Mouse (Mus musculus) neural tube, embryonic 15.5 days (tissue): ENCODE measurements at regions not wholly inside any gene's neighbourhood (a gene's known extent, or its start where the extent isn't known, plus 50 kb on each side); places are given as distances from the start of the nearest gene placed in this dataset.

ENCODE experiments used
- ATAC-seq: fragments of 200-750 bp; cut with Nextera tagmentation; 2 replicates; pipeline ENCODE4 v1.8.0; 2017; ENCODE audit warnings: mild to moderate bottlenecking, moderate TSS enrichment, moderate library complexity; ENCODE audit not compliant: low FRiP score
- H3K27ac ChIP-seq: fragments of 300-500 bp; sonication (generic); replicated peaks from 2 replicates; pipeline ENCODE4 v1.5.1; 2015; ENCODE audit warnings: mild to moderate bottlenecking, inconsistent platforms
- H3K27me3 ChIP-seq: fragments of 300-500 bp; sonication (generic); replicated peaks from 2 replicates; pipeline ENCODE4 v1.6.1; 2015; ENCODE audit warnings: inconsistent platforms
- H3K36me3 ChIP-seq: fragments of 300-500 bp; sonication (generic); 2 replicates; pipeline ENCODE4 v1.6.1; 2015; ENCODE audit warnings: inconsistent platforms
- H3K4me1 ChIP-seq: fragments of 300-500 bp; sonication (generic); 2 replicates; pipeline ENCODE4 v1.6.1; 2015; ENCODE audit warnings: inconsistent platforms
- H3K4me2 ChIP-seq: fragments of 300-500 bp; sonication (generic); 2 replicates; pipeline ENCODE4 v1.6.1; 2015; ENCODE audit warnings: inconsistent platforms, mild to moderate bottlenecking, moderate library complexity
- H3K4me3 ChIP-seq: fragments of 300-500 bp; sonication (generic); replicated peaks from 2 replicates; pipeline ENCODE4 v1.5.1; 2015; ENCODE audit warnings: mild to moderate bottlenecking, inconsistent platforms
- H3K9ac ChIP-seq: fragments of 300-500 bp; sonication (generic); replicated peaks from 2 replicates; pipeline ENCODE4 v1.6.1; 2015; ENCODE audit warnings: mild to moderate bottlenecking, inconsistent platforms
- H3K9me3 ChIP-seq: fragments of 300-500 bp; sonication (generic); replicated peaks from 2 replicates; pipeline ENCODE4 v1.6.1; 2016; ENCODE audit warnings: inconsistent platforms
- WGBS: fragments of 180-500 bp; shearing (Covaris S2); methylation state at CpG from one replicate; pipeline ENCODE4 v1.1.7; 2015; ENCODE audit warnings: mixed read lengths; 5-methylcytosine and 5-hydroxymethylcytosine counted together

GRCm38 (mm10) chr9:43469215-43469614 lies 158.6 kb downstream of the Trim29 start:
- Histone ChIP-seq H3K4me2 (no peak overlapping the region), H3K27me3 (no peaks in the 10 kb centered on the region), H3K4me1 (peaks cover 13% of the 10 kb centered on the region), H3K9ac (no peak overlapping the region), H3K27ac (no peak overlapping the region), H3K36me3 (no peaks in the 10 kb centered on the region), H3K9me3 (no peaks in the 10 kb centered on the region), H3K4me3 (no peak overlapping the region)
- WGBS, result 89% methylated on average over 10 of the region's 10 CpGs
- no peak for ATAC-seq

GRCm38 (mm10) chr9:43472231-43472630 lies 161.6 kb downstream of the Trim29 start:
- 64% methylated on average over 2 of the region's 2 CpGs for WGBS
- Histone ChIP-seq H3K9ac (no peak overlapping the region), H3K4me3 (no peak overlapping the region), H3K36me3 (no peaks in the 10 kb centered on the region), H3K9me3 (no peaks in the 10 kb centered on the region), H3K27ac (no peak overlapping the region), H3K4me1 (peaks cover 13% of the 10 kb centered on the region), H3K27me3 (no peaks in the 10 kb centered on the region), H3K4me2 (no peak overlapping the region)
- ATAC-seq, result no peak; the same call in 1 of the 2 replicates

- Histone ChIP-seq H3K4me2 (no peak overlapping the region), H3K27ac (no peak overlapping the region), H3K36me3 (no peaks in the 10 kb centered on the region), H3K4me3 (no peak overlapping the region), H3K9me3 (no peaks in the 10 kb centered on the region), H3K4me1 (peaks cover 13% of the 10 kb centered on the region), H3K27me3 (no peaks in the 10 kb centered on the region), H3K9ac (no peak overlapping the region)
- 81% methylated on average over 1 of the region's 1 CpGs for WGBS
- 0 out of 2 replicates have a peak, but pooled peaks have one; percentile 11 for ATAC-seq
Observed at GRCm38 (mm10) chr9:43473164-43473563, 162.5 kb downstream of the Trim29 start.

DNA sequence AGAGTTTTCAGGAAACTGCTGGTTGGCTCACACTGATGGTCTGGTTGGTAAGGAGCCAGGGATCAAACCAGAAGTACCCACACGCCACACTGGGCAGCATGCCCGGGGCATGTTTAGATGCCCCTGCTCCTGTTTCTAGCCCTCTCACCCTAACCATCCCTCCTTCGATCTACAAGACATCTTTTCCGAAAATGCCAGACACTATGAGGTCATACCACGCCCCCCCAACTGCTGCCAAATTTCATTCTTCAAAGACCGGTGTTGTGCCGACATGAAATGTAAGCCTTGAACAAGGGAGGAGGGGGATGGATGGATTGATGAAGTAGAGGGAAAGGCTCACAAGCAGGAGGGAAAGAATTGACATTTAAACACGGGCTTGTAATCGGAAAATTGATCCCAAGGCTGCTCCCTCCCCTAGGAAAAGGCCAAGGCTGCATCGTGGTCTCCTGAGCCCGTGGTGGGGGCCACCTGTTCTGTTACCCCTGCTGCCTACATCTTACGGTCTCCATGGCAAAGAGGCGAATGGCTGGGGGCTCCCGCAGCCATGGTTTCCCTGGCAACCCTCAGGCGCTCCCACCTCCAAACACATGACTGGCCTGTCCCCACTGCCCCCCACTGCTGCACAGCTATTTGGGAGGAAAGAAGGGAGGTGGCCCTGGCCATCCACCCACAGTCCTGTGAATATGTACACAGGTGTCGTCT lies 163.1 kb downstream of the Trim29 start:
- 0 out of 2 replicates have a peak, but pooled peaks have one; percentile 28 for ATAC-seq
- Histone ChIP-seq H3K4me2 (no peak overlapping the region), H3K36me3 (no peaks in the 10 kb centered on the region)

DNA sequence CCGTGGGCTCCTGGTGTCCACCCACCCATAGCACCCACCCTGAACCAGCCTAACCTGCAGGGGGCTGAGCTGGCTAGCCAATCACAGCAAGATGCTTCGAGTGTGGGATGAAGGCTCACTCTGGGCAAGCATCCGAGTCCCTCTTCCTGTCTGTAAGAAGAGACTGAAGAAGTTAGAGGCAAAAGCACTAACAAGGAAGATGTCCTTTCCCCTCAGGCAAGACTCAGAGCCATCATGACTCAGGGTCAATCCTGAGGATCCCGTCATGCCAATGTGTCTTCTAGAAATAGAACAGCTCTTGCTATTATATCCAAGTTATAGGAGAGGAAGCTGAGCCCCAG lies 163.6 kb downstream of the Trim29 start:
- no peak overlapping the region for H3K4me2 ChIP-seq
- H3K36me3 ChIP-seq, result no peaks in the 10 kb centered on the region
- peaks cover 13% of the 10 kb centered on the region for H3K4me1 ChIP-seq
- no peak overlapping the region for H3K27ac ChIP-seq
- H3K9me3 ChIP-seq, result no peaks in the 10 kb centered on the region
- H3K4me3 ChIP-seq, result no peak overlapping the region
- 67% methylated on average over 4 of the region's 4 CpGs for WGBS
- no peaks in the 10 kb centered on the region for H3K27me3 ChIP-seq
- no peak for ATAC-seq
- no peak overlapping the region for H3K9ac ChIP-seq

More for the DNA sequence above, 163.1 kb downstream of the Trim29 start:
- no peak overlapping the region for H3K9ac ChIP-seq
- H3K4me1 ChIP-seq, result peaks cover 13% of the 10 kb centered on the region
- 55% methylated on average over 16 of the region's 16 CpGs for WGBS
- H3K9me3 ChIP-seq, result no peaks in the 10 kb centered on the region
- H3K4me3 ChIP-seq, result no peak overlapping the region
- no peaks in the 10 kb centered on the region for H3K27me3 ChIP-seq
- H3K27ac ChIP-seq, result no peak overlapping the region

DNA sequence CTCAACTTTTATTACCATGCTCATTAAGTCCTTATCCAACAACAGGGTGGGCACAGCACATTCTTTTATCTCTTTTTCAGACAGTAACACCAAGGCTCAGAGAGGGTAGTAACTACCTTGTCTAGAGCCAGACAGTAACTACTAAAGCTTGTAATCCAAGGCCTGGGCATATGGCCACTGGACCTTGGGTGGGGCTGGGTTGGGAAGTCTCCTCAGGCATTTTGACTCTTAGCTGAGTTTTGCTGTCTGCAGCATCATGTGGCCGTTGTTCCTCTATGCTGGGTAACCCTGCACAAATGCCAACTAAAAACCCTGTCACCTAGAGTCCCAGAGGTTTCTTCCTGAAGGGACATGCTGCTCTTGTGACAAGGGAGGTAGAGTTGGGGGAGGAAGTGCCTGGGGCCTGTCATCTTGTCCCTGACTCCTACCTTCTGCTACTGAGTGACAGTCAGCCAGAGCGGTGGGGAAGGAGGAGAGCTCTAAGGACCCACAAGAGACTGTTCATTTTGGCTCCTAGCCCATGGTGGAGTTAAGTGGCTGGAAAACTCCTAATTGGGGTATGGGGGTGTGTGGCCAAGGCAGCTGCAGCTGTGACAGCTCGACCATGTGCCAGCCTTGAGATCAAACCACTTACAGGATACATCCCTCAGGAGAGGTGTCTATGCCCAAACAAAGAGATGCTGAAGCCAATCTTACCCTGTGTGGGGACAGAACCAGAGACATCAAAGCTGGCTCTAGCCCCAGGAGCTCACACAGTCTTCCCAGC lies 170.4 kb downstream of the Trim29 start:
- no peaks in the 10 kb centered on the region for H3K36me3 ChIP-seq
- H3K27me3 ChIP-seq, result no peaks in the 10 kb centered on the region
- H3K4me2 ChIP-seq, result no peak overlapping the region
- 36% methylated on average over 3 of the region's 3 CpGs for WGBS
- no peak overlapping the region for H3K4me3 ChIP-seq
- ATAC-seq, result no peak
- no peak overlapping the region for H3K27ac ChIP-seq
- H3K9ac ChIP-seq, result no peak overlapping the region
- H3K9me3 ChIP-seq, result no peaks in the 10 kb centered on the region
- H3K4me1 ChIP-seq, result peaks cover 15% of the 10 kb centered on the region

DNA sequence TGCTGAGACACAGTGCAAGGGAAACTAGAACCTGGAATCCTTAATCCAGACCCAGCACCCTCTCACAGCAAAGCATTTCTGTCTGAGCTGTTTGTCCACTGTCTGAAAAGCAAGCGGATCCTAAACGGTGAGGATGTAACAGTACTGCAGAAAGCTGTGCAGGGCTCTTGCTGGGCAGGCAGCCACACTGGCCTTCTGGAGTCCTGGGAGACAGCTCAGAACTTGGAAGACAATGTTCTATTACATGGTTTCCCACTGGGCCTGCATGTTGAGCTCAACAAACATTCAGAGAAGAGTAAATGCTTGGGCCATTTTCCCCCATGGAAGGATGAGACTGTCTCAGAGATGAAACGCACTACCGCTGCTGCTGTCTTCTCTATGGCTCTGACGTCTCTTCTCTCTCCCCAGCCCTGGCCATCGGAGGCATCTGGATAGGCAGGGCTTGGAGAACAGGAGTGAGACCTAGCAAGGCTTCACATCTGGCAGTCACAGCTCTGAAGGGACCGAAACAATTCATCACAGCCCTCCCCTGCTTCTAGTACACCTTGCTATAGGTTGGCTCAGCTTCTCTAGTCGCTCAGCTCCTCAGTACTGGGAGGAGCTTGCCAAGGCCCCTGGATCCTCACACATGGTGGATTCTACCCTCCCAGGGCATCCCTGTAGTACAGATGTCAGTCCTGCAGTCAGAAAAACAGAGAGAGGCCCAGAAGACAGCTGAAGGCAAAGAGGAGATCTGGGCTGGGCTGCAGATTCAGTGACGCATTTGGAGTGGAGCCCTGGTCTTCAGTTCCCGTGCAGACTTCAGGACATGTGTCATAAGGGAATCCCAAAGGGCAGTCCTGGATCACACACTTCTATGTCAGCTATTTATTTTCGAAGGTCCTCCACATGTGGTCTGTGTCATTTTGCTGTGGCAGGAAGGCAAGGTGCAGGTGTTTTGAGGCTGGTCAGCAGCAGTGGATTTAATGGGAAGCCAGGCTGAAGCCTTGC lies 171.7 kb downstream of the Trim29 start:
- no peak overlapping the region for H3K27ac ChIP-seq
- H3K4me2 ChIP-seq, result no peak overlapping the region
- ATAC-seq, result no peak
- H3K9me3 ChIP-seq, result no peaks in the 10 kb centered on the region
- peaks cover 15% of the 10 kb centered on the region for H3K4me1 ChIP-seq
- H3K36me3 ChIP-seq, result no peaks in the 10 kb centered on the region
- H3K9ac ChIP-seq, result no peak overlapping the region
- no peak overlapping the region for H3K4me3 ChIP-seq
- H3K27me3 ChIP-seq, result no peaks in the 10 kb centered on the region
- 67% methylated on average over 11 of the region's 11 CpGs for WGBS

DNA sequence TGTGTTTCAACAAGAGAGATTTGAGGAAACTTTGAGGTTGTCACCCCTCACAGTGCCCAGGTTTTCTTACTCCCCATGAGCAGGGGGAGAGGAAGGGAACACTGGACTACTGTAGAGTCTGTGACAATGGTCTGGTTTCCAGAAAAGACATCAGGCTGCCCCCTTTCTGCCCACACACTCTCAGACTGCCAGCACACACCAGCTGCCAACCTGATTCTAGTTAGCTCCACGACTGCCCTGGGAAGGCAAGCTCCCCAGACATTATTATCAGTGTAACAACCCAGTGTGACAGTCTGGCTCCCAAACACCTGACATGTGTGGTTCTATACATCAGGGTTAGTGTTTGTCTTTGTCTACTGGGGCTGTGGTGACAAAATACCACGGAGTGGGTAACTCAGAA lies 172.5 kb downstream of the Trim29 start:
- 60% methylated on average over 2 of the region's 2 CpGs for WGBS
- H3K36me3 ChIP-seq, result no peaks in the 10 kb centered on the region

DNA sequence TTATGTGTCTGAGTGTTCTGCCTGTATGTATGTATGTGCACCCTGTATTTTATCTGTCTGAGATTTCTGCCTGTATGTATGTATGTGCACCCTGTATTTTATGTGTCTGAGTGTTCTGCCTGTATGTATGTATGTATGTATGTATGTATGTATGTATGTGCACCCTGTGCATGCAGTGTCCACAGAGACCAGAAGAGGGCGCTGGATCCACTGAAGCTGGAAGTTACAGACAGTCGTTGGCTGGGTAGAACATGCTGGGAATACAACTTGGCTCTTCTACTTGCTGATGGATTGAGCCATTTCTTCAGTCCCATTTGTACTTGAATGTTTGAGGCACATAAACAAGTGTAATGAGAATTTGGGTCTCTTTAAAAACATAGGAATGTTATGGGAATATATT lies 173.3 kb downstream of the Trim29 start:
- no peak for ATAC-seq
- 85% methylated on average over 2 of the region's 2 CpGs for WGBS
- no peak overlapping the region for H3K9ac ChIP-seq
- peaks cover 15% of the 10 kb centered on the region for H3K4me1 ChIP-seq
- no peak overlapping the region for H3K4me3 ChIP-seq
- no peak overlapping the region for H3K27ac ChIP-seq
- no peak overlapping the region for H3K4me2 ChIP-seq
- no peaks in the 10 kb centered on the region for H3K36me3 ChIP-seq
- H3K9me3 ChIP-seq, result no peaks in the 10 kb centered on the region
- no peaks in the 10 kb centered on the region for H3K27me3 ChIP-seq

More for the DNA sequence above, 172.5 kb downstream of the Trim29 start:
- no peak overlapping the region for H3K4me3 ChIP-seq
- H3K4me2 ChIP-seq, result no peak overlapping the region
- no peaks in the 10 kb centered on the region for H3K27me3 ChIP-seq
- no peak overlapping the region for H3K9ac ChIP-seq
- H3K4me1 ChIP-seq, result peaks cover 15% of the 10 kb centered on the region
- no peak overlapping the region for H3K27ac ChIP-seq
- no peaks in the 10 kb centered on the region for H3K9me3 ChIP-seq
- ATAC-seq, result no peak

DNA sequence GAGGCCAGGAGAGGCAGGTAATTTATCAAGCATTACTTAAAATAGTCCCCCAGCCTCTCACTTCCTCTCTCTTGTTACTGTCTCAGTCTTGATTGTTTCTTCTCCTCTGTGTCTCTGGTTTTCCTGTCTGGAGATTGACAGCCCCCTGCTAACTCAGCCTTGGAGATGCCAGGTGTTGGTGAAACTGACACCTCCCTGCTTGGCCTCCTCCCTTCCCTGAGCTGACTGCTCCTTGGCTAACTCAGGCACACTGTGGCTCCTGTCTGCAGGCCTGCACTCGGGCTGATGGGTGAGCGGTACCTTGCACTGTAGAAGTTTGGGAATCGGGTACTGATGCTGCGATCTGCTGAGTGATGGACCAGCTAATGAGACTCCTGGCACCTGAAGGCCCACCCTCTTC lies 176.1 kb downstream of the Trim29 start:
- no peak overlapping the region for H3K4me2 ChIP-seq
- H3K27ac ChIP-seq, result no peak overlapping the region
- H3K27me3 ChIP-seq, result no peaks in the 10 kb centered on the region
- no peaks in the 10 kb centered on the region for H3K36me3 ChIP-seq
- peaks cover 6% of the 10 kb centered on the region for H3K4me1 ChIP-seq
- H3K4me3 ChIP-seq, result no peak overlapping the region
- 71% methylated on average over 4 of the region's 4 CpGs for WGBS
- H3K9ac ChIP-seq, result no peak overlapping the region
- no peak for ATAC-seq
- no peaks in the 10 kb centered on the region for H3K9me3 ChIP-seq

DNA sequence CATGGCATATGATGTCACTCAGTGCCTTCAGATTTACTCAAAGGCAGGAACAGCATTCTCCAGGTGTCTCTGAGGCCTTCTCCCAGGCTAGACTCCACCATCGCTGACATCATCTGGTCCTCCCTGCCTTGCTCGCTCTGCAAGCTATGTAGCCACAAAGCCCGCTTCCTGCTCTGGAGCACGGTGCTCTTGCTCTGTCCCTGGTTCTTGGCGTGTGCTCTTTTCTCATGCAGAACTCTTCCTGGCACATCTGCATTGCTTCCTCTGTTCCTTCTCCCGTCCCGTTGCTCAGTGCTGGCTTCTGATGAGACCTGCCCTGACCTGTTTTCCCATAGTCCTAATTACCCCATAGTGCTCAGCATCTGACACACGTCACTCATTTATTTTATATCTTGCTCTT lies 178.6 kb downstream of the Trim29 start:
- WGBS, result 80% methylated on average over 8 of the region's 8 CpGs
- no peak for ATAC-seq
- H3K9ac ChIP-seq, result no peak overlapping the region
- H3K27me3 ChIP-seq, result no peaks in the 10 kb centered on the region
- H3K4me1 ChIP-seq, result peaks cover 8% of the 10 kb centered on the region; the same call in 1 of the 2 replicates
- H3K9me3 ChIP-seq, result no peaks in the 10 kb centered on the region
- H3K27ac ChIP-seq, result no peak overlapping the region
- H3K4me3 ChIP-seq, result no peak overlapping the region
- H3K4me2 ChIP-seq, result no peak overlapping the region
- H3K36me3 ChIP-seq, result no peaks in the 10 kb centered on the region
